Mouse (Mus musculus) G1E (cell line): ENCODE data around the gene Fcrla.

ENCODE experiments used
- CTCF ChIP-seq: IDR thresholded peaks from 2 replicates; pipeline ENCODE4 v1.5.1; 2012; ENCODE audit warnings: low read depth, low read length, inconsistent platforms, mixed read lengths
- GATA1 ChIP-seq: IDR thresholded peaks from 2 replicates; pipeline ENCODE4 v1.6.1; 2012; ENCODE audit warnings: borderline replicate concordance, low read length, inconsistent platforms, mixed read lengths

DNA sequence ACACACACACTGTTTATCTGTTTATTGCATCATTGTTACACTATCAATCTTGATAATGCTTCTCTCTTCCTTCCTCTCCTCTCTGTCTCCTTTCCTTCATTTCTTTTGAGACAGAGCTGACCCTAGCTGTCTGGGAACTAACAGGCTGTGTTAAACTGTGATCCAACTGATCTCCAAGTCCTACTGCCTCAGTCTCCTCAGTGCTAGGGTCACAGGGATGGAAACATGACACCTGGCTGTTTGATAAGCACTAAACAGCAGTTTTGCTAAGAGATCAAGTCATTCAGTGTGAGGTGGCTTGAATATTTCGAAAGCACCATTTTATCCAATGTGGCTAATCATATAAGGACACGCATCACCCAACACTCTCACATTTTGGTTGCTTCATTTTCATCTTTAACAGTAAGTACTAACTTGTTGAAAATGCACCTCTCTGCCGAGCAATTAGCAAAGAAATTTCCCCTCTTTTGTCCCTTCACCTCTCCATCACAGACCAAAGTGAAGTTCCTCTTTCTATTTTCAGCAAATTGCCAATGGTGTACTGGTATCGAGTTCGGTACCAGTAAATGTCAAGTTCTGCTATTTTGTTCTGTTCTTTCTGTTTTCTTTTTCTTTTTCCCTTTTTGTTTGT is 30.6 kb downstream of the Fcrla start:
- no peak for TF ChIP-seq GATA1
- no peak for TF ChIP-seq CTCF
